In genomic region chr13:62833341-62833740, GRCm38 (mm10) we compare ENCODE assay signal across 22 mouse cellular contexts. TPM values are rescaled to one million over a fixed set of nuclear protein-coding genes. Genes with fewer than 3 reads are reported as not detected.
"Had no signal": no experiment of that assay in that cellular context is flagged by ENCODE, and none has a peak within 500 bp of the region (broad histone marks: within the 10 kb centered on the region; RNA-seq: fewer than 3 reads in every experiment).

No protein-coding gene starts in this region.

- ATAC-seq: liver, embryonic 12.5 days; lung, postnatal 0 days; midbrain, embryonic 13.5 days; midbrain, embryonic 15.5 days had no signal

- H3K4me1 ChIP-seq: liver, embryonic 12.5 days; lung, embryonic 15.5 days; megakaryocyte, embryonic 14.5 days; midbrain, embryonic 13.5 days; midbrain, embryonic 15.5 days; neural tube, embryonic 12.5 days had no signal

- H3K27ac ChIP-seq: liver, embryonic 12.5 days; liver, embryonic 14.5 days; lung, embryonic 15.5 days; macrophage; midbrain, embryonic 13.5 days; midbrain, embryonic 15.5 days; neural tube, embryonic 12.5 days had no signal

- H3K9me3 ChIP-seq: liver, embryonic 12.5 days; lung, embryonic 15.5 days; midbrain, embryonic 13.5 days; midbrain, embryonic 15.5 days; neural tube, embryonic 12.5 days had no signal

- H3K4me3 ChIP-seq: liver, embryonic 12.5 days; lung, embryonic 15.5 days; megakaryocyte, embryonic 14.5 days; midbrain, embryonic 13.5 days; midbrain, embryonic 15.5 days; neural tube, embryonic 12.5 days had no signal

- H3K36me3 ChIP-seq: liver, embryonic 12.5 days; lung, embryonic 15.5 days; midbrain, embryonic 13.5 days; midbrain, embryonic 15.5 days; neural tube, embryonic 12.5 days had no signal

- H3K4me2 ChIP-seq: liver, embryonic 12.5 days; lung, embryonic 15.5 days; midbrain, embryonic 11.5 days; midbrain, embryonic 13.5 days; midbrain, embryonic 15.5 days; neural tube, embryonic 12.5 days had no signal

- H3K27me3 ChIP-seq: liver, embryonic 12.5 days; lung, embryonic 15.5 days; megakaryocyte, embryonic 14.5 days; midbrain, embryonic 13.5 days; midbrain, embryonic 15.5 days; neural tube, embryonic 12.5 days had no signal

- DNase-seq: lung, adult 2 months; lung, postnatal 14 days; lung, postnatal 36 days; right cerebral cortex, postnatal 14 days; spleen, adult 18-20 months; thymus, adult 18-20 months; thymus, postnatal 14 days; thymus, postnatal 36 days had no signal

- H3K9ac ChIP-seq: liver, embryonic 12.5 days; liver, embryonic 14.5 days; lung, embryonic 15.5 days; midbrain, embryonic 13.5 days; midbrain, embryonic 15.5 days; neural tube, embryonic 12.5 days had no signal

RNA-seq across cellular contexts. Expression of gene Fbp2, which starts 24.9 kb away (rescaled TPM):
- total RNA-seq: megakaryocyte progenitor cell, adult 5-6 weeks; monocyte, adult 5-6 weeks; neutrophil, adult 5-6 weeks had no signal
- polyA plus RNA-seq: liver, embryonic 12.5 days; macrophage; midbrain, embryonic 13.5 days; neural tube, embryonic 12.5 days had no signal

RNA-seq across cellular contexts. Expression of gene Fbp1, which starts 54.7 kb away (rescaled TPM):
- total RNA-seq: midbrain, postnatal 0 days; neutrophil, adult 5-6 weeks had no signal
- polyA plus RNA-seq: liver, embryonic 12.5 days; midbrain, embryonic 11.5 days; midbrain, embryonic 13.5 days had no signal
